Mouse (Mus musculus) G1E (cell line): ENCODE results near the gene Tbc1d24. TPM values are rescaled to one million over a fixed set of nuclear protein-coding genes. Genes with fewer than 3 reads are reported as not detected.

Source experiments
- ATAC-seq: 2 replicates; pipeline ENCODE4 v1.8.0; 2016; ENCODE audit warnings: mild to moderate bottlenecking; ENCODE audit not compliant: insufficient number of reproducible peaks, poor library complexity, low FRiP score, severe bottlenecking; ENCODE audit errors: extremely low read depth
- DNase-seq: peaks from one replicate; pipeline ENCODE4 v3.0.0; 2012; ENCODE audit warnings: low spot score
- H3K27me3 ChIP-seq: 2 replicates; pipeline ENCODE4 v1.6.1; 2012; ENCODE audit warnings: mild to moderate bottlenecking, low read length, inconsistent platforms; ENCODE audit not compliant: insufficient read depth
- H3K36me3 ChIP-seq: replicated peaks from 2 replicates; pipeline ENCODE3; 2012; ENCODE audit warnings: mild to moderate bottlenecking, inconsistent platforms
- H3K4me1 ChIP-seq: 2 replicates; pipeline ENCODE4 v1.6.1; 2012; ENCODE audit warnings: low read depth, low read length, inconsistent platforms, mixed read lengths; ENCODE audit not compliant: insufficient read depth
- H3K4me3 ChIP-seq: 2 replicates; pipeline ENCODE4 v1.5.1; 2012; ENCODE audit warnings: low read depth, mild to moderate bottlenecking, inconsistent platforms, low read length, moderate library complexity, mixed read lengths
- H3K9me3 ChIP-seq: replicated peaks from 2 replicates; pipeline ENCODE4 v1.6.1; 2012; ENCODE audit warnings: inconsistent platforms
- CTCF ChIP-seq: IDR thresholded peaks from 2 replicates; pipeline ENCODE4 v1.5.1; 2012; ENCODE audit warnings: low read depth, low read length, inconsistent platforms, mixed read lengths
- GATA1 ChIP-seq: IDR thresholded peaks from 2 replicates; pipeline ENCODE4 v1.6.1; 2012; ENCODE audit warnings: borderline replicate concordance, low read length, inconsistent platforms, mixed read lengths
- GATA2 ChIP-seq: IDR thresholded peaks from 2 replicates; pipeline ENCODE4 v1.6.1; 2012; ENCODE audit warnings: low read depth, low read length, inconsistent platforms, borderline replicate concordance
- POLR2AphosphoS5 ChIP-seq: IDR thresholded peaks from 2 replicates; pipeline ENCODE4 v1.6.1; 2012; ENCODE audit warnings: low read depth, low read length, inconsistent platforms; ENCODE audit not compliant: insufficient replicate concordance
- TAL1 ChIP-seq: conservative IDR thresholded peaks from 2 replicates; pipeline ENCODE4 v1.6.1; 2012; ENCODE audit warnings: low read depth, low read length, inconsistent platforms, mixed read lengths
- polyA plus RNA-seq: library from polyadenylated mRNA; stranded (reverse); fragments of >175 nt; gene quantifications from 2 replicates; pipeline ENCODE4 v1.2.3, GENCODE M21; 2012
- total RNA-seq, 2 experiments: library from RNA; stranded (forward) in 1 of 2; stranded (reverse) in 1 of 2; fragments of 200-1000 nt in 1 of 2; fragments of >200 nt in 1 of 2; fragmentation: Nextera tagmentation in 1 of 2; gene quantifications; 2 replicates each; pipeline ENCODE4 v1.2.3; 2014 to 2017

Tbc1d24 gene
- total and polyA plus RNA-seq, 3 experiments = 23.4 to 120 (median 59.1) TPM

GRCm38 (mm10) chr17:24164566-24165259, 40.6 kb downstream of the Tbc1d24 start:
- ATAC-seq (no peak), DNase-seq (no peak)
- H3K4me1 ChIP-seq = peaks cover 73% of the 10 kb centered on the region
- peaks cover 60% of the 10 kb centered on the region for H3K36me3 ChIP-seq
- no peaks in the 10 kb centered on the region for H3K9me3 ChIP-seq
- H3K27me3 ChIP-seq = no peaks in the 10 kb centered on the region
- H3K4me3 ChIP-seq = peak overlapping the region; percentile 12; the same call in 1 of the 2 replicates
- TF ChIP-seq CTCF (no peak), GATA1 (no peak), GATA2 (no peak), POLR2AphosphoS5 (no peak), TAL1 (no peak)

DNA sequence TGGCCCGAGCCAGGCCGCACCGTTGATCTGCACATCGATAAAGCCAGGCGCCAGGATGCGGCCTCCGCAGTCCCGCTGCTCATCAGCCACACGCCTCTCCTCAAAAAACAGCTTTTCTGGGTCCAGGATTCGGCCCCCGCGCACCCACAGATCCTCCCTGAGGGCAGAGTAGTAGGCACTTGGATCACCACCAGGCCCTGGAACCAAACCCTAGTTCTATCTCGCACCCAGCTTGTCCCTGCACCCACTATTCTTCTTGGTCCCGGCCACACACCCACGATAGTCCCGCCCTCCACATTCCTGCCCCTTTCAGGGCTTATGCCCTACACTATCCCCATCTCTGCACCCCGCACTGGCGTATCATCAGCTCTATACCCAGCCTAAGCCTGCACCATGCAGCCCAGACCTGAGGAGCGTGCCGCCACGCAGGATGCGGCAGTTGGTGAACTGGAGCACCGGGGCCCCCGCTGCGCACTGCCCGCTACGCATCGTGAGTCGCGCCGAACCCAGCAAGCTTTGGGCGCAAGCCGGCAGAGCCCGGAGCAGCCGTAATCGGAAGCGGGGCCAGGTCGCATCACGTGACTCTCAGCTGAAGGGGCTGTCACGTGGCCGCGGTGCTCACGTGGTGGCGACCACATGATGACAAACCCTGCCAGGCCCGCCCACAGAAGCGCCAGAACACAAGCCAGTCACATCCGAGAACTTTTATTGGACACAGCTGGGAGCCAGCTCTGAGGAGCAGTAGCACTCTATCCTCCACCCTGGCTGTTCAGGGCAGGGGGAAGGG, 42.0 kb downstream of the Tbc1d24 start, which contains the start of gene Amdhd2:
Gene Amdhd2, minus strand, starts transcription at position 591 of the 787 bp plus-strand sequence.
- no peaks in the 10 kb centered on the region for H3K9me3 ChIP-seq
- no peaks in the 10 kb centered on the region for H3K27me3 ChIP-seq
- peaks cover 71% of the 10 kb centered on the region for H3K36me3 ChIP-seq
- peak within 1 kb of the TSS; percentile 83 for H3K4me3 ChIP-seq
- TF ChIP-seq CTCF = no peak
- TF ChIP-seq POLR2AphosphoS5 = peak; percentile 76; the same call in 1 of the 2 replicates
- H3K4me1 ChIP-seq = peaks cover 75% of the 10 kb centered on the region
- DNase-seq (peak; percentile 63), ATAC-seq (peak; percentile 67)

DNA sequence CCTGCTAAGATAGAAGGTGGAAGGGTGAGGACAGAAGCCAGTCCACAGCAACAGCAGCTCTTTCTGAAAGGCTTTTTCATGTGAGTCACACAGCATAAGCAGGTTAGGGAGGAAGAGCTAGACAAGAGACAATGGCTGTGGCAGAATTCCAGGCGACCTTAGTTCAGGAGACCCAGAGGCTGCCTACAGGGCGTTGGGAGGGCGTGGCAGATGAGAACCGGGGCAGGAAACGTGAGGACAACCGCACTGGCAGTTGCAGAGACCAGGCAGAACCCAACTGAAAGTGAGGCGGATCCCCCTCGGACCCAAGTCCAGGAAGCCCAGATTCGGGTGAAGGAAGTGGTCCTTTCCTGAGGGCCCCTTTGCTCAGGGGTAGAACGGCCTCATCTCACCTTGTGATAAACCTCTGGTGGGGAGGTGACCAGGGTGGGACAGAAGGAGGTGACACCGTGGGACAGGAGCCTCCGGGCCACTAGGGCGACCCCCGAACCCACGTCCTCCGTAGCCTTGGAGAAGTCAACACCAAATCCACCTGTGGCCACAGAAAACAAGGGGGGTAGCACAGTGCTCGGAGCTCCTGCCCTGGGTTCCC, 42.7 kb downstream of the Tbc1d24 start:
- Histone ChIP-seq H3K4me3 (peak overlapping the region; percentile 83), H3K9me3 (no peaks in the 10 kb centered on the region), H3K27me3 (no peaks in the 10 kb centered on the region), H3K36me3 (peaks cover 72% of the 10 kb centered on the region), H3K4me1 (peaks cover 71% of the 10 kb centered on the region)
- ATAC-seq = no peak
- TF ChIP-seq CTCF (no peak), TAL1 (no peak), POLR2AphosphoS5 (no peak), GATA2 (no peak), GATA1 (no peak)
- DNase-seq = no peak

- Histone ChIP-seq H3K27me3 (no peaks in the 10 kb centered on the region), H3K4me3 (no peak overlapping the region), H3K4me1 (peaks cover 59% of the 10 kb centered on the region), H3K9me3 (no peaks in the 10 kb centered on the region), H3K36me3 (peaks cover 72% of the 10 kb centered on the region)
- DNase-seq (no peak), ATAC-seq (no peak)
- TF ChIP-seq TAL1 (no peak), POLR2AphosphoS5 (no peak), GATA1 (no peak), CTCF (no peak), GATA2 (no peak)
These were observed 43.9 kb downstream of the Tbc1d24 start for GRCm38 (mm10) chr17:24161466-24161865.

GRCm38 (mm10) chr17:24157526-24157925, 47.8 kb downstream of the Tbc1d24 start:
- TF ChIP-seq POLR2AphosphoS5 (no peak), GATA1 (no peak), TAL1 (no peak), CTCF (no peak), GATA2 (no peak)
- H3K4me3 ChIP-seq = no peak overlapping the region
- DNase-seq = no peak
- no peak for ATAC-seq
- no peaks in the 10 kb centered on the region for H3K27me3 ChIP-seq
- peaks cover 46% of the 10 kb centered on the region for H3K4me1 ChIP-seq
- no peaks in the 10 kb centered on the region for H3K9me3 ChIP-seq
- peaks cover 78% of the 10 kb centered on the region for H3K36me3 ChIP-seq

- no peak for TF ChIP-seq GATA1
- TF ChIP-seq TAL1 = no peak
- no peak for TF ChIP-seq POLR2AphosphoS5
- TF ChIP-seq CTCF = no peak
- no peak for TF ChIP-seq GATA2
- Histone ChIP-seq H3K9me3 (no peaks in the 10 kb centered on the region), H3K36me3 (peaks cover 77% of the 10 kb centered on the region), H3K4me3 (no peak overlapping the region), H3K4me1 (peaks cover 47% of the 10 kb centered on the region), H3K27me3 (no peaks in the 10 kb centered on the region)
- DNase-seq = no peak
- ATAC-seq = no peak
These were observed 48.2 kb downstream of the Tbc1d24 start for GRCm38 (mm10) chr17:24157121-24157520.
